Mouse (Mus musculus) kidney, embryonic 14.5 days (tissue): ENCODE results near the gene Gm8220. TPM values are rescaled to one million over a fixed set of nuclear protein-coding genes. Genes with fewer than 3 reads are reported as not detected.
"Not testable (repeated sequence)": the region's sequence is repeated elsewhere in the genome, so short reads cannot be mapped to it uniquely, and the experiment has no call there.

Experiments
- ATAC-seq: fragments of 200-750 bp; cut with Nextera tagmentation; 2 replicates; pipeline ENCODE4 v1.8.0; 2017; ENCODE audit warnings: moderate number of reproducible peaks, mild to moderate bottlenecking, moderate TSS enrichment, moderate library complexity; ENCODE audit not compliant: low FRiP score, low TSS enrichment
- H3K27ac ChIP-seq: fragments of 300-500 bp; sonication (generic); 2 replicates; pipeline ENCODE4 v1.5.1; 2014; ENCODE audit warnings: low read depth, mild to moderate bottlenecking, low read length, moderate library complexity, mixed read lengths
- H3K27me3 ChIP-seq: fragments of 300-500 bp; sonication (generic); 2 replicates; pipeline ENCODE4 v1.6.1; 2014; ENCODE audit warnings: mild to moderate bottlenecking, low read length; ENCODE audit not compliant: control insufficient read depth, insufficient read depth
- H3K36me3 ChIP-seq: fragments of 300-500 bp; sonication (generic); 2 replicates; pipeline ENCODE4 v1.6.1; 2014; ENCODE audit warnings: low read length, mixed read lengths; ENCODE audit not compliant: control insufficient read depth, insufficient read depth
- H3K4me1 ChIP-seq: fragments of 300-500 bp; sonication (generic); 2 replicates; pipeline ENCODE4 v1.6.1; 2014; ENCODE audit warnings: low read length, mixed read lengths; ENCODE audit not compliant: control insufficient read depth, insufficient read depth
- H3K4me2 ChIP-seq: fragments of 300-500 bp; sonication (generic); replicated peaks from 2 replicates; pipeline ENCODE4 v1.6.1; 2014; ENCODE audit warnings: low read depth, mild to moderate bottlenecking, low read length
- H3K4me3 ChIP-seq: fragments of 300-500 bp; sonication (generic); 2 replicates; pipeline ENCODE4 v1.5.1; 2014; ENCODE audit warnings: mild to moderate bottlenecking, low read length
- H3K9ac ChIP-seq: fragments of 300-500 bp; sonication (generic); 2 replicates; pipeline ENCODE4 v1.6.1; 2014; ENCODE audit warnings: low read depth, mild to moderate bottlenecking, low read length, moderate library complexity
- H3K9me3 ChIP-seq: fragments of 300-500 bp; sonication (generic); 2 replicates; pipeline ENCODE4 v1.6.1; 2016; ENCODE audit warnings: low read length; ENCODE audit not compliant: control insufficient read depth
- WGBS: fragments of 180-500 bp; shearing (Covaris S2); extraction: QIAGEN DNeasy Blood & Tissue Kit; methylation state at CpG from one replicate; pipeline ENCODE4 v1.1.7; 2014; 5-methylcytosine and 5-hydroxymethylcytosine counted together
- polyA plus RNA-seq: library from polyadenylated mRNA; unstranded; fragments of >200 nt; fragmentation: Nextera tagmentation; extraction: Ambion mirVana; gene quantifications from 2 replicates; pipeline ENCODE4 v1.2.1, GENCODE M21; 2014

Gene Gm8220
- not detected in 2 replicates for polyA plus RNA-seq

DNA sequence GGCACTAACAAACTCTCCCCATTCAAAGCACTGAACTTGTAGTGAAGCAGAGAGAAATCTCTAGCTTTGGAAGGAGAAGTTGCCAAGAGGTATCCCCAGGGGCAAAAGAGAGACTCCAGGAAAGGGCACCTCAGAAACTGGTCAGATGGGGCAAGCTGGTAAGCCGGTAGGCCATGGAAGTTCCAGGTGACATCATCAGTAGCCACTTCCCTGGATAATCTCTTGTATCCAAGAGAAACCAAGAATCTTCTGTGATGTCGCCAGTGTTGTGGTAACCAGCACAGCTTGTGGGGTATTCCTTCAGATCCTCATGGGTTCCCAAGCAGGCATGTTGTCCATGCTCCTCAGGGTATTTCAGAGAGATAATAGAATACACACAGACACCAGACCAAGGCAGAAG lies at the start of gene Gm8220:
TSS of gene Gm8220 (plus strand) at position 301 of the 400 bp plus-strand sequence.
- 85% methylated on average over 1 of the region's 2 CpGs for WGBS
- not testable (repeated sequence) for H3K4me1 ChIP-seq, H3K27ac ChIP-seq, H3K36me3 ChIP-seq, H3K4me3 ChIP-seq, H3K4me2 ChIP-seq, ATAC-seq, H3K9ac ChIP-seq, H3K9me3 ChIP-seq, H3K27me3 ChIP-seq

DNA sequence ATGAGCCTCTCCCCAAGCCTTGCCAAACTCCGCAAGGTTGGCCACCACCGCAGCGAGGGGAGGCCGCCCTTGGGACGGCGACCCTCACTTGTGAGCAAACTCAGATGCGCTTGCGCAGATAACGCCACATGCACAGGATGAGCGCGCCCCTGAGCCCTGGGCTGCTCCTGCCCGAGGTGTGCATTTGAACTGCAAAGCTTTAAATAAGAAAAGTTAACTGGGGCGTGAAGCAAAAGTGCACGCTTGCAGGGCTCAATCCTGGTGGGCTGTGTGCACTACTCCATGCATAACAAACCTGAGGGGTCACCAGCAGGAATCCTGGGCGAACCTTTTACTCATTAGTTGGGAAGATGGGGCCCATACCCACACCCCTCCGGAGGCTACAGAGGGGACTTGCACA lies 37.3 kb upstream of the Gm8220 start:
- Histone ChIP-seq H3K4me1 (no peaks in the 10 kb centered on the region), H3K4me3 (no peak overlapping the region), H3K36me3 (no peaks in the 10 kb centered on the region), H3K27ac (no peak overlapping the region), H3K4me2 (no peak overlapping the region), H3K9ac (no peak overlapping the region), H3K9me3 (no peaks in the 10 kb centered on the region), H3K27me3 (no peaks in the 10 kb centered on the region)
- ATAC-seq: no peak; the same call in 1 of the 2 replicates
- 84% methylated on average over 16 of the region's 16 CpGs for WGBS

DNA sequence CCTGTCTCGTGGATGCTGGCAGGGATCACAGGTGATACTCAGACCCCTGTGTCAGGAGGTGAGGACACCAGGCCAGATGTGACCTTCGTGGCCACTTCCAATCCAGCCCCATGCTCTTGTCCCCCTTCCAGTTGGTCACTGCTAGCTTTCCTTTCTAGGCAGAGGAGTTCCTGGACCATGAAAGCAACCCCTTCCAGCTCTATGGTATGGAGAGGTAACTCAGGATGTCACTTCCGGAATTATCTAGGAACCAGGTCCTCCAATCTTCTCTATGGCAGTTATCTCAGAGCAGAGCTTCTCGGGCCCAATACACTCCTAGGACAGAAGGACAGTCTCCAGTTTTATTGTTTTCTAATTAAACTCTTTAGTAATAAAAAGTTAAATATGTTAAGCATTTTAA lies 26.7 kb downstream of the Gm8220 start:
- H3K27me3 ChIP-seq, H3K9ac ChIP-seq, ATAC-seq, H3K4me1 ChIP-seq, H3K4me3 ChIP-seq, H3K27ac ChIP-seq, H3K4me2 ChIP-seq, H3K36me3 ChIP-seq, H3K9me3 ChIP-seq: not testable (repeated sequence)
- WGBS: 87% methylated on average over 4 of the region's 4 CpGs

DNA sequence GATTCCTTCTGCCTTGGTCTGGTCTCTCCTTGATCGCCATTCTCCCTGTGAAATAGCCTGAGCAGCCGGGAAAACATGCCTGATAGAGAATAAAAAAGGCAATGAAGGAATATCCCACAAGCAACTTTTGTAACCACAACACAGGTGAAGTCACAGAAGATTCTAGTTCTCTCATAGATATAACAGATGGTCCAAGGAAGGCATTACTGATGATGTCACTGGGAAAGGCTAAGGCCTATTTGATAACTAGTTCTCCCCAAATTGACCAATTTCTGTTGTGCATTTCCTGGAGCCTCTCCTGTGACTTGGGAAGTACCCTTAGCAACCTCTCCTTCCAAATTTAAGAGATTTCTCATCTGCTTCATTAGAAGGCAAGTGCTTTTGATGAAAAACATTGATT lies 53.1 kb downstream of the Gm8220 start, which contains the start of gene Gm5930:
TSS of gene Gm5930 (minus strand) at position 101 of the 400 bp plus-strand sequence.
- H3K27ac ChIP-seq, H3K9me3 ChIP-seq, H3K36me3 ChIP-seq, H3K4me2 ChIP-seq, H3K4me1 ChIP-seq, H3K27me3 ChIP-seq, H3K9ac ChIP-seq, H3K4me3 ChIP-seq, ATAC-seq: not testable (repeated sequence)
- WGBS: no CpG with 5 or more reads among the region's 2 CpGs

Other genes starting within 250 kb of the Gm8220 start
- not detected in 2 replicates for gene Ear2, start 182.9 kb upstream of the Gm8220 start, polyA plus RNA-seq
- gene Gm3327, start 161.7 kb upstream of the Gm8220 start, polyA plus RNA-seq: not detected in 2 replicates
- gene Gm8212, start 87.9 kb upstream of the Gm8220 start, polyA plus RNA-seq: not detected in 2 replicates
- not detected in 2 replicates for gene 4930503E14Rik, start 72.3 kb upstream of the Gm8220 start, polyA plus RNA-seq
- gene Gm5930, start 53.0 kb downstream of the Gm8220 start, polyA plus RNA-seq: not detected in 2 replicates
- not detected in 2 replicates for gene Gm8229, start 79.8 kb downstream of the Gm8220 start, polyA plus RNA-seq
- not detected in 2 replicates for gene Gm3371, start 125.1 kb downstream of the Gm8220 start, polyA plus RNA-seq
- gene Gm8232, start 148.1 kb downstream of the Gm8220 start, polyA plus RNA-seq: not detected in 2 replicates
- gene BC061237, start 206.9 kb downstream of the Gm8220 start, polyA plus RNA-seq: not detected in 2 replicates
- gene Gm17093, start 232.7 kb downstream of the Gm8220 start, polyA plus RNA-seq: not detected in 2 replicates